Mouse (Mus musculus): ENCODE data around the gene Lrrc51.
"Not testable (repeated sequence)": the region's sequence is repeated elsewhere in the genome, so short reads cannot be mapped to it uniquely, and the experiment has no call there.

GRCm38 (mm10) chr7:101949008-101949407 lies 15.3 kb upstream of the Lrrc51 start:
- TF ChIP-seq CTCF (conservative IDR thresholded peaks at IDR 0.05; ENCODE audit: low read length); NANOG (IDR thresholded peaks at IDR 0.05; ENCODE audit: borderline replicate concordance, low read length): not testable (repeated sequence)

Data from E14TG2a.4 (cell line).